Mouse (Mus musculus) lung, embryonic 16.5 days (tissue): ENCODE data around the gene Cdyl. TPM values are rescaled to one million over a fixed set of nuclear protein-coding genes. Genes with fewer than 3 reads are reported as not detected.

Experiments used
- ATAC-seq: fragments of 200-750 bp; cut with Nextera tagmentation; 2 replicates; pipeline ENCODE4 v1.8.0; 2017; ENCODE audit warnings: low read depth, mild to moderate bottlenecking, moderate library complexity
- H3K27ac ChIP-seq: fragments of 300-500 bp; sonication (generic); 2 replicates; pipeline ENCODE4 v1.5.1; 2014; ENCODE audit warnings: mild to moderate bottlenecking, control low read depth, low read length
- H3K27me3 ChIP-seq: fragments of 300-500 bp; sonication (generic); 2 replicates; pipeline ENCODE4 v1.6.1; 2014; ENCODE audit warnings: low read depth, low read length, mixed read lengths; ENCODE audit not compliant: control insufficient read depth, insufficient read depth
- H3K36me3 ChIP-seq: fragments of 300-500 bp; sonication (generic); 2 replicates; pipeline ENCODE4 v1.6.1; 2014; ENCODE audit warnings: low read length; ENCODE audit not compliant: control insufficient read depth, insufficient read depth
- H3K4me1 ChIP-seq: fragments of 300-500 bp; sonication (generic); replicated peaks from 2 replicates; pipeline ENCODE4 v1.6.1; 2014; ENCODE audit warnings: low read length, mixed read lengths; ENCODE audit not compliant: control insufficient read depth, insufficient read depth
- H3K4me2 ChIP-seq: fragments of 300-500 bp; sonication (generic); 2 replicates; pipeline ENCODE4 v1.6.1; 2014; ENCODE audit warnings: low read depth, low read length, control low read depth
- H3K4me3 ChIP-seq: fragments of 300-500 bp; sonication (generic); 2 replicates; pipeline ENCODE4 v1.5.1; 2014; ENCODE audit warnings: mild to moderate bottlenecking, low read length, control low read depth
- H3K9ac ChIP-seq: fragments of 300-500 bp; sonication (generic); 2 replicates; pipeline ENCODE4 v1.6.1; 2014; ENCODE audit warnings: low read length, control low read depth
- H3K9me3 ChIP-seq: fragments of 300-500 bp; sonication (generic); 2 replicates; pipeline ENCODE4 v1.6.1; 2016; ENCODE audit warnings: low read length; ENCODE audit not compliant: control insufficient read depth
- WGBS: fragments of 180-500 bp; shearing (Covaris S2); extraction: QIAGEN DNeasy Blood & Tissue Kit; methylation state at CpG from one replicate; pipeline ENCODE4 v1.1.7; 2014; 5-methylcytosine and 5-hydroxymethylcytosine counted together
- polyA plus RNA-seq: library from polyadenylated mRNA; unstranded; fragments of >200 nt; fragmentation: Nextera tagmentation; extraction: Ambion mirVana; gene quantifications from 2 replicates; pipeline ENCODE4 v1.2.1, GENCODE M21; 2015

Gene Cdyl
- polyA plus RNA-seq, 1 experiment from 2014 or later, result 7.4 TPM

- H3K4me2 ChIP-seq, result no peak overlapping the region
- ATAC-seq, result no peak
- H3K36me3 ChIP-seq, result no peaks in the 10 kb centered on the region
- no peaks in the 10 kb centered on the region for H3K9me3 ChIP-seq
- H3K9ac ChIP-seq, result no peak overlapping the region
- WGBS, result 81% methylated on average over 6 of the region's 6 CpGs
- H3K27ac ChIP-seq, result no peak overlapping the region
- peaks cover 9% of the 10 kb centered on the region; the same call in 1 of the 2 replicates for H3K4me1 ChIP-seq
- H3K27me3 ChIP-seq, result no peaks in the 10 kb centered on the region
- no peak overlapping the region for H3K4me3 ChIP-seq
Measured at GRCm38 (mm10) chr13:35810160-35810537, 150.5 kb downstream of the Cdyl start.

GRCm38 (mm10) chr13:35811361-35812190, 151.9 kb downstream of the Cdyl start:
- H3K4me2 ChIP-seq, result no peak overlapping the region
- H3K4me1 ChIP-seq, result peaks cover 16% of the 10 kb centered on the region
- H3K36me3 ChIP-seq, result no peaks in the 10 kb centered on the region
- H3K4me3 ChIP-seq, result no peak overlapping the region
- no peaks in the 10 kb centered on the region for H3K27me3 ChIP-seq
- 71% methylated on average over 11 of the region's 11 CpGs for WGBS
- H3K9me3 ChIP-seq, result no peaks in the 10 kb centered on the region
- no peak for ATAC-seq
- no peak overlapping the region for H3K9ac ChIP-seq
- H3K27ac ChIP-seq, result no peak overlapping the region

GRCm38 (mm10) chr13:35812191-35812440, 152.5 kb downstream of the Cdyl start:
- ATAC-seq, result 0 out of 2 replicates have a peak, but pooled peaks have one; percentile 38
- H3K9ac ChIP-seq, result no peak overlapping the region
- H3K36me3 ChIP-seq, result no peaks in the 10 kb centered on the region
- 50% methylated on average over 6 of the region's 6 CpGs for WGBS
- H3K4me2 ChIP-seq, result no peak overlapping the region
- H3K27me3 ChIP-seq, result no peaks in the 10 kb centered on the region
- H3K4me1 ChIP-seq, result peaks cover 16% of the 10 kb centered on the region
- H3K27ac ChIP-seq, result no peak overlapping the region
- no peaks in the 10 kb centered on the region for H3K9me3 ChIP-seq
- H3K4me3 ChIP-seq, result no peak overlapping the region

- H3K4me2 ChIP-seq, result no peak overlapping the region
- no peak overlapping the region for H3K27ac ChIP-seq
- H3K27me3 ChIP-seq, result no peaks in the 10 kb centered on the region
- no peak overlapping the region for H3K4me3 ChIP-seq
- peaks cover 16% of the 10 kb centered on the region for H3K4me1 ChIP-seq
- H3K9ac ChIP-seq, result no peak overlapping the region
- no peaks in the 10 kb centered on the region for H3K9me3 ChIP-seq
- no peak for ATAC-seq
- H3K36me3 ChIP-seq, result peaks cover 5% of the 10 kb centered on the region
- 75% methylated on average over 7 of the region's 7 CpGs for WGBS
Measured at GRCm38 (mm10) chr13:35813348-35814127, 153.9 kb downstream of the Cdyl start.

GRCm38 (mm10) chr13:35815205-35815726, 155.6 kb downstream of the Cdyl start:
- H3K27ac ChIP-seq, result no peak overlapping the region
- no peak for ATAC-seq
- peaks cover 14% of the 10 kb centered on the region for H3K36me3 ChIP-seq
- no peak overlapping the region for H3K4me2 ChIP-seq
- H3K9ac ChIP-seq, result no peak overlapping the region
- H3K4me1 ChIP-seq, result peaks cover 16% of the 10 kb centered on the region
- WGBS, result 72% methylated on average over 8 of the region's 8 CpGs
- H3K4me3 ChIP-seq, result no peak overlapping the region
- H3K27me3 ChIP-seq, result no peaks in the 10 kb centered on the region
- no peaks in the 10 kb centered on the region for H3K9me3 ChIP-seq

GRCm38 (mm10) chr13:35815782-35816368, 156.2 kb downstream of the Cdyl start:
- 61% methylated on average over 16 of the region's 16 CpGs for WGBS
- ATAC-seq, result peak; percentile 75
- H3K4me1 ChIP-seq, result peaks cover 16% of the 10 kb centered on the region
- H3K27me3 ChIP-seq, result no peaks in the 10 kb centered on the region
- H3K4me3 ChIP-seq, result no peak overlapping the region
- peaks cover 14% of the 10 kb centered on the region for H3K36me3 ChIP-seq
- H3K9ac ChIP-seq, result no peak overlapping the region
- no peak overlapping the region for H3K27ac ChIP-seq
- no peaks in the 10 kb centered on the region for H3K9me3 ChIP-seq
- H3K4me2 ChIP-seq, result no peak overlapping the region

GRCm38 (mm10) chr13:35817626-35818025, 158.0 kb downstream of the Cdyl start:
- Histone ChIP-seq H3K4me1 (peaks cover 8% of the 10 kb centered on the region), H3K36me3 (peaks cover 14% of the 10 kb centered on the region), H3K27me3 (no peaks in the 10 kb centered on the region), H3K4me2 (no peak overlapping the region), H3K9me3 (no peaks in the 10 kb centered on the region), H3K4me3 (no peak overlapping the region), H3K27ac (no peak overlapping the region), H3K9ac (no peak overlapping the region)
- WGBS, result 66% methylated on average over 3 of the region's 3 CpGs
- ATAC-seq, result no peak

GRCm38 (mm10) chr13:35818060-35818459, 158.4 kb downstream of the Cdyl start:
- Histone ChIP-seq H3K4me3 (no peak overlapping the region), H3K36me3 (peaks cover 14% of the 10 kb centered on the region), H3K9ac (no peak overlapping the region), H3K9me3 (no peaks in the 10 kb centered on the region), H3K4me1 (peaks cover 8% of the 10 kb centered on the region), H3K27me3 (no peaks in the 10 kb centered on the region), H3K4me2 (no peak overlapping the region), H3K27ac (no peak overlapping the region)
- no peak for ATAC-seq
- WGBS, result 82% methylated on average over 4 of the region's 4 CpGs

GRCm38 (mm10) chr13:35821821-35822454, 162.3 kb downstream of the Cdyl start:
- Histone ChIP-seq H3K36me3 (peaks cover 17% of the 10 kb centered on the region), H3K4me3 (no peak overlapping the region), H3K4me1 (no peaks in the 10 kb centered on the region), H3K9ac (no peak overlapping the region), H3K4me2 (no peak overlapping the region), H3K9me3 (no peaks in the 10 kb centered on the region), H3K27ac (no peak overlapping the region), H3K27me3 (no peaks in the 10 kb centered on the region)
- no peak for ATAC-seq
- 71% methylated on average over 10 of the region's 10 CpGs for WGBS
